Mouse (Mus musculus) left cerebral cortex, adult 2 months (tissue): ENCODE results near the gene Tmem254a. TPM values are rescaled to one million over a fixed set of nuclear protein-coding genes. Genes with fewer than 3 reads are reported as not detected.

Source experiments
- total RNA-seq, 2 experiments: library from RNA; stranded (reverse); gene quantifications; 2 replicates each; pipeline ENCODE4 v1.2.3; 2021

The Tmem254a gene
- total RNA-seq, 2 experiments from 2014 or later = 5.8 to 6.6 TPM

Other genes starting within 250 kb of the Tmem254a start
- gene Ppif, start 233.5 kb downstream of the Tmem254a start, total RNA-seq = 10 to 100 TPM; 24.0 to 24.3 TPM
- gene Zcchc24, start 158.6 kb downstream of the Tmem254a start, total RNA-seq = 10 to 100 TPM; 47.0 TPM
- gene Anxa11, start 85.5 kb downstream of the Tmem254a start, total RNA-seq = 10 to 100 TPM; 40.4 to 50.7 TPM
- gene Plac9a, start 24.6 kb downstream of the Tmem254a start, total RNA-seq = not detected
- not detected for gene Cphx1, start 10.6 kb upstream of the Tmem254a start, total RNA-seq
- under 1 TPM in 1 of 2 experiments, not detected in 1; 0.30 TPM for gene Duxbl1, start 50.9 kb upstream of the Tmem254a start, total RNA-seq
- 1 to 10 TPM; 2.8 to 6.5 TPM for gene Gm9780, start 115.0 kb upstream of the Tmem254a start, total RNA-seq
- 10 to 100 TPM; 25.2 to 29.9 TPM for gene Tmem254c, start 139.7 kb upstream of the Tmem254a start, total RNA-seq
- not detected for gene Cphx2, start 153.8 kb upstream of the Tmem254a start, total RNA-seq
- not detected for gene Cphx3, start 154.6 kb upstream of the Tmem254a start, total RNA-seq
- under 1 TPM; 0.59 to 0.72 TPM for gene Duxbl2, start 190.7 kb upstream of the Tmem254a start, total RNA-seq